Mouse (Mus musculus) limb, embryonic 10.5 days (tissue): ENCODE measurements around the gene Rab15. TPM values are rescaled to one million over a fixed set of nuclear protein-coding genes. Genes with fewer than 3 reads are reported as not detected.

Experiments used
- DNase-seq: peaks from one replicate; pipeline ENCODE4 v3.0.0-alpha.2; 2017; ENCODE audit warnings: low spot score
- H3K27ac ChIP-seq: fragments of 300-500 bp; sonication (generic); 2 replicates; pipeline ENCODE4 v1.5.1; 2016; ENCODE audit warnings: mild to moderate bottlenecking
- H3K27me3 ChIP-seq: fragments of 300-500 bp; sonication (generic); 2 replicates; pipeline ENCODE4 v1.6.1; 2016; ENCODE audit warnings: low read depth, mild to moderate bottlenecking; ENCODE audit not compliant: poor library complexity, severe bottlenecking
- H3K36me3 ChIP-seq: fragments of 300-500 bp; sonication (generic); 2 replicates; pipeline ENCODE4 v1.6.1; 2016; ENCODE audit warnings: mild to moderate bottlenecking, moderate library complexity
- H3K4me1 ChIP-seq: fragments of 300-500 bp; sonication (generic); 2 replicates; pipeline ENCODE4 v1.6.1; 2016
- H3K4me3 ChIP-seq: fragments of 300-500 bp; sonication (generic); 2 replicates; pipeline ENCODE4 v1.5.1; 2016; ENCODE audit warnings: mild to moderate bottlenecking, moderate library complexity
- H3K9me3 ChIP-seq: fragments of 300-500 bp; sonication (generic); replicated peaks from 2 replicates; pipeline ENCODE4 v1.6.1; 2016; ENCODE audit warnings: mild to moderate bottlenecking
- WGBS: fragments of 180-500 bp; shearing (Covaris S2); methylation state at CpG from one replicate; pipeline ENCODE4 v1.1.7; 2016; 5-methylcytosine and 5-hydroxymethylcytosine counted together
- polyA plus RNA-seq: library from polyadenylated mRNA; unstranded; fragments of >200 nt; fragmentation: Nextera tagmentation; extraction: Ambion mirVana; gene quantifications from 2 replicates; pipeline ENCODE4 v1.2.1, GENCODE M21; 2016

The Rab15 gene
- polyA plus RNA-seq, 1 experiment from 2014 or later: 9.0 TPM

DNA sequence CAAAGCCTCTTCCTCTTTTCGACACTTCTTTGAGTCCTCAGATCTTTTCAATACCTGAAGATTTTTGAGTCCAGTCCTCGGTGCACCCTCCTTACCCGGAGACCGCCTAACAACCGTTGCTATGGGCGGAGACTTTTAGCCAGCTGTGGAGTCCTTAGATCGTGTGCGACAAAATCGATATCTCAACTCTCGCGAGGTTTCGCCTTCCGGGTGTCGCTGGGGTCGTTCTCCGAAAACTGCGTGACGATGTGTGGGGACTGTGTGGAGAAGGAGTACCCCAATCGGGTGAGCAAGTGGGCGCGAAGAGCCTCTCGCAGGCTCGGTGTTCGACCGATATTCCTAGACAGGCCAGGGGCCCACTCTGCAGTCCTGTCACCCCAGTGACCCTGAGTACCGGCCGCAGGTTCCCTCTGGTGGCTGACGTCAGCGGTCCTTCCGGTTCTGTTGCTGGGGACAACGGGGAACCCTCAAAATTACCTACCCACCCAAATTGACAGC lies 57.3 kb downstream of the Rab15 start, which contains the start of the genes Churc1 and Fntb:
Gene Churc1, plus strand, starts transcription at position 185 of the 498 bp plus-strand sequence.
Gene Fntb, plus strand, starts transcription at position 236 of the 498 bp plus-strand sequence.
- no peaks in the 10 kb centered on the region for H3K27me3 ChIP-seq
- WGBS: under 1% methylated on average over 31 of the region's 31 CpGs
- peak; percentile 93 for DNase-seq
- no peaks in the 10 kb centered on the region for H3K9me3 ChIP-seq
- no peaks in the 10 kb centered on the region for H3K36me3 ChIP-seq
- peak within 1 kb of the TSS; percentile 79 for H3K4me3 ChIP-seq
- H3K4me1 ChIP-seq: peaks cover 10% of the 10 kb centered on the region
- H3K27ac ChIP-seq: peak within 1 kb of the TSS; percentile 89

GRCm38 (mm10) chr12:76752652-76753318 lies 69.9 kb downstream of the Rab15 start:
- Histone ChIP-seq H3K4me3 (no peak overlapping the region), H3K27me3 (no peaks in the 10 kb centered on the region), H3K4me1 (no peaks in the 10 kb centered on the region), H3K36me3 (no peaks in the 10 kb centered on the region), H3K9me3 (no peaks in the 10 kb centered on the region), H3K27ac (no peak overlapping the region)
- WGBS: 48% methylated on average over 14 of the region's 14 CpGs
- peak; percentile 58 for DNase-seq

DNA sequence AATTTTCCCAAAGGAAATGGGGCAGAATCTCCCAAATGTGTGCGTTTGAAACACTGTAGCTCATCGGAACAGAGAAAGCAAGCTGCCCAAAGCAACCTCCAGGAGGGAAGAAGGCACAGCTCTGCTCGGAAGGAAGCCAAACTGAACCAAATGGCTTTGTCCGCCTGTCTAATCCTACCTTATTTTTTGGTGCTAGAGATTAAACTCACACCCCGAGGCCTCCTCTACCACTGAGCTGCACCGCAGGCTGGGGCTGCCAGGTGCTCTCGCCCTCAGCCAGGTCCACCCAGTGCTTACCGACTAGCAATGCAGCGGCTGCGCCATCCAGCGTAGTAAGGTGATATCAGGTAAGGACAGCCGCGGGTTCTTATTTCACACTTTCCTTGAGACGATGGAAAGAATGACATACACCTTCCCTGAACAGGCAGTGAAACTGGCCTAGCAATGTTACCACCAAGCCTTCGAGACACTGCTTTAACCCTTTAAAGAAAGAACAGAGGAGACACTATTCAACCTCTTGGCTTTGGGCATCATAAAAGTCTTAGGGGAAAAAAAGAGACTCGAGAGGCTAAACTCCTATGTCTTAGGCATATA lies 71.7 kb downstream of the Rab15 start:
- Histone ChIP-seq H3K27ac (no peak overlapping the region), H3K9me3 (no peaks in the 10 kb centered on the region), H3K36me3 (no peaks in the 10 kb centered on the region), H3K27me3 (no peaks in the 10 kb centered on the region), H3K4me3 (no peak overlapping the region), H3K4me1 (no peaks in the 10 kb centered on the region)
- no peak for DNase-seq
- WGBS: 79% methylated on average over 16 of the region's 16 CpGs

Other genes with a start within 250 kb of the Rab15 start
- 3.7 and 4.2 TPM in 2 replicates for gene Sptb, start 112.4 kb downstream of the Rab15 start, polyA plus RNA-seq
- 107 and 118 TPM in 2 replicates for gene Churc1, start 57.4 kb downstream of the Rab15 start, polyA plus RNA-seq
- 43.1 and 48.2 TPM in 2 replicates for gene Fntb, start 57.3 kb downstream of the Rab15 start, polyA plus RNA-seq
- gene Gpx2, start 27.4 kb downstream of the Rab15 start, polyA plus RNA-seq: 6.4 and 9.0 TPM in 2 replicates
- gene Max, start 139.3 kb upstream of the Rab15 start, polyA plus RNA-seq: 11.5 and 12.9 TPM in 2 replicates